Mouse (Mus musculus) hindbrain, postnatal 0 days (tissue): ENCODE measurements at regions not wholly inside any gene's neighbourhood (a gene's known extent, or its start where the extent isn't known, plus 50 kb on each side); places are given as distances from the start of the nearest gene placed in this dataset.

ENCODE experiments used
- ATAC-seq: fragments of 200-750 bp; cut with Nextera tagmentation; 2 replicates; pipeline ENCODE4 v1.8.0; 2017; ENCODE audit warnings: mild to moderate bottlenecking, moderate TSS enrichment, moderate library complexity
- DNase-seq: peaks from one replicate; pipeline ENCODE4 v3.0.0-alpha.2; 2015; ENCODE audit warnings: low spot score
- H3K27ac ChIP-seq: fragments of 300-500 bp; sonication (generic); 2 replicates; pipeline ENCODE4 v1.5.1; 2014; ENCODE audit warnings: mild to moderate bottlenecking
- H3K27me3 ChIP-seq: fragments of 300-500 bp; sonication (generic); 2 replicates; pipeline ENCODE4 v1.6.1; 2014; ENCODE audit warnings: low read length, mixed read lengths; ENCODE audit not compliant: insufficient read depth
- H3K36me3 ChIP-seq: fragments of 300-500 bp; sonication (generic); 2 replicates; pipeline ENCODE4 v1.6.1; 2014; ENCODE audit warnings: low read length, mixed read lengths; ENCODE audit not compliant: insufficient read depth
- H3K4me1 ChIP-seq: fragments of 300-500 bp; sonication (generic); 2 replicates; pipeline ENCODE4 v1.6.1; 2014; ENCODE audit warnings: antibody characterized with exemption, low read length, mixed read lengths; ENCODE audit not compliant: insufficient read depth
- H3K4me2 ChIP-seq: fragments of 300-500 bp; sonication (generic); 2 replicates; pipeline ENCODE4 v1.6.1; 2014; ENCODE audit warnings: low read depth, mild to moderate bottlenecking, low read length, moderate library complexity, mixed read lengths
- H3K4me3 ChIP-seq: fragments of 300-500 bp; sonication (generic); 2 replicates; pipeline ENCODE4 v1.5.1; 2014; ENCODE audit warnings: low read length
- H3K9ac ChIP-seq: fragments of 300-500 bp; sonication (generic); replicated peaks from 2 replicates; pipeline ENCODE4 v1.6.1; 2014; ENCODE audit warnings: mild to moderate bottlenecking, low read length, moderate library complexity, mixed read lengths
- H3K9me3 ChIP-seq: fragments of 300-500 bp; sonication (generic); 2 replicates; pipeline ENCODE4 v1.6.1; 2016; ENCODE audit warnings: low read length, mixed read lengths
- CTCF ChIP-seq: IDR thresholded peaks from 2 replicates; pipeline ENCODE4 v1.5.1; 2016; ENCODE audit warnings: antibody characterized with exemption, control low read depth, low read depth
- WGBS: fragments of 180-500 bp; shearing (Covaris S2); extraction: QIAGEN DNeasy Blood & Tissue Kit; methylation state at CpG from one replicate; pipeline ENCODE4 v1.1.7; 2014; 5-methylcytosine and 5-hydroxymethylcytosine counted together

DNA sequence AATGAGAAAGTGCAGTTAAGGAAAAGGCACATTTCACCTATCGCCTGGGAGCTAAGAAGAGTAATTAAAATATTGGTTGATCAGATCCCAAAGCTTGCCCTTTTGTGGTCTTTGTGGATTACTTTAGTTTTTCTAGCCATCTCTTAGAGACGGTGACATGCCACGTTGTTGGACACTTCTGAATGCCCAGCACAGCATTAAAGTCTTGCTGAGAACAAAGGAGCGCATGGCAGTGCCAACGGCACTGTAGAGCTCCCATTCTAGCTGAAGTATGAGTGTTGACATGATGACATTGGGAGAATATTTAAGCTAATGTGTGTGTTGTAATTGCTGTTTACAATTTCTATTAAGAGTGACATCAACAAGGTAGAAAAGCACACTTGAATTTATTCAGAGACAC lies 424.6 kb downstream of the Ptprc start:
- no peak overlapping the region for H3K4me3 ChIP-seq
- H3K9me3 ChIP-seq: no peaks in the 10 kb centered on the region
- H3K27ac ChIP-seq: no peak overlapping the region
- no peak overlapping the region for H3K9ac ChIP-seq
- no peaks in the 10 kb centered on the region for H3K36me3 ChIP-seq
- no peaks in the 10 kb centered on the region for H3K4me1 ChIP-seq
- WGBS: 43% methylated on average over 5 of the region's 5 CpGs
- H3K27me3 ChIP-seq: no peaks in the 10 kb centered on the region
- TF ChIP-seq CTCF: no peak
- H3K4me2 ChIP-seq: no peak overlapping the region
- ATAC-seq (no peak), DNase-seq (no peak)

GRCm38 (mm10) chr1:137746129-137746528 lies 429.4 kb downstream of the Ptprc start:
- H3K36me3 ChIP-seq: no peaks in the 10 kb centered on the region
- H3K9me3 ChIP-seq: no peaks in the 10 kb centered on the region
- H3K4me1 ChIP-seq: no peaks in the 10 kb centered on the region
- H3K9ac ChIP-seq: no peak overlapping the region
- DNase-seq (no peak), ATAC-seq (no peak)
- no peaks in the 10 kb centered on the region for H3K27me3 ChIP-seq
- 79% methylated on average over 2 of the region's 2 CpGs for WGBS
- TF ChIP-seq CTCF: no peak
- H3K4me3 ChIP-seq: no peak overlapping the region
- H3K4me2 ChIP-seq: no peak overlapping the region
- no peak overlapping the region for H3K27ac ChIP-seq

GRCm38 (mm10) chr1:137738157-137738851 lies 437.2 kb downstream of the Ptprc start:
- no peaks in the 10 kb centered on the region for H3K4me1 ChIP-seq
- 15% methylated on average over 1 of the region's 1 CpGs for WGBS
- H3K9me3 ChIP-seq: no peaks in the 10 kb centered on the region
- no peak overlapping the region for H3K27ac ChIP-seq
- H3K9ac ChIP-seq: no peak overlapping the region
- no peak overlapping the region for H3K4me3 ChIP-seq
- DNase-seq: no peak
- H3K4me2 ChIP-seq: no peak overlapping the region
- H3K27me3 ChIP-seq: no peaks in the 10 kb centered on the region
- no peak for TF ChIP-seq CTCF
- H3K36me3 ChIP-seq: no peaks in the 10 kb centered on the region
- no peak for ATAC-seq

DNA sequence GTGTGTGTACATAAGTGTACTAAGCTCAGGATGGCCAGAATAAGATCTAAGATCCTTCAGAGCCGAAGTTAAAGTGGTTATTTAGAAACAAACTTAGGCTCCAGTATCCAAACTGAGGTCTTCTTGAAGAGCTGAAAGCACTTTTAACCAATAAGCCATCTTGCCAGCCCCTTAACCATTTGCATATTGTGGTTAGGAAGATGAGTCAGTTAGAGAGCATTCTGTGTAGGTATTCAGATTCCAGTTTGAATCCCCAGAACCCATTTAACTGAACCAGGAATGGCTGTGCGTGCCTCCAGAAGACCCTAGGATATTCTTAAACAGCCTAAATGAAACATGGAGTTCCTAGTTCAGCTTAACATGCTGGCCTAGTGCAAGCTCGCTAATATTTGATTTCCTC lies 471.6 kb downstream of the Ptprc start:
- H3K4me2 ChIP-seq: no peak overlapping the region
- WGBS: 87% methylated on average over 3 of the region's 3 CpGs

DNA sequence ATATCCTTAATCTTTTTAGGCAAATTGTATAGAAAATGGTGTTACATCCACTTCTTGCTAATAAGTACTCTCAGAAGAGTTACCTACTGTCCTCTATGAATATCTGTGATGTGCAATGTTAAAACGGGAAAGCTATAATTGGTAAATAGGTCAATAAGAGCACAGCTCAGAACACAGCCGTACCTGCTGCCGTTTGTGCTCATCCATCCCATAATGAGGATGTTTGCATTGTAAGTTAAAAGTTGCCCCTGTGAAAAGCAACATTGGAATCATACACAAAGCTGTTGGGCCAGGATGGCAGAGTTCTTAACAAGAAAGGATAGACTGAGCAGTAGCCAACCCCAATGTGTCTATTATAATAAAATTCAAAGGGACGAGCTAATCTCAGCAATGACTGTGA lies 476.6 kb downstream of the Ptprc start:
- no peak for TF ChIP-seq CTCF
- Histone ChIP-seq H3K27me3 (no peaks in the 10 kb centered on the region), H3K4me1 (no peaks in the 10 kb centered on the region), H3K9ac (no peak overlapping the region), H3K36me3 (no peaks in the 10 kb centered on the region), H3K9me3 (no peaks in the 10 kb centered on the region), H3K4me2 (no peak overlapping the region), H3K4me3 (no peak overlapping the region), H3K27ac (no peak overlapping the region)
- no peak for ATAC-seq
- no peak for DNase-seq
- 81% methylated on average over 4 of the region's 4 CpGs for WGBS

More for the DNA sequence above, 471.6 kb downstream of the Ptprc start:
- no peak for TF ChIP-seq CTCF
- no peak for DNase-seq
- H3K27ac ChIP-seq: no peak overlapping the region
- H3K27me3 ChIP-seq: no peaks in the 10 kb centered on the region
- ATAC-seq: no peak
- H3K9me3 ChIP-seq: no peaks in the 10 kb centered on the region
- no peaks in the 10 kb centered on the region for H3K4me1 ChIP-seq
- no peak overlapping the region for H3K4me3 ChIP-seq
- H3K9ac ChIP-seq: no peak overlapping the region
- no peaks in the 10 kb centered on the region for H3K36me3 ChIP-seq

DNA sequence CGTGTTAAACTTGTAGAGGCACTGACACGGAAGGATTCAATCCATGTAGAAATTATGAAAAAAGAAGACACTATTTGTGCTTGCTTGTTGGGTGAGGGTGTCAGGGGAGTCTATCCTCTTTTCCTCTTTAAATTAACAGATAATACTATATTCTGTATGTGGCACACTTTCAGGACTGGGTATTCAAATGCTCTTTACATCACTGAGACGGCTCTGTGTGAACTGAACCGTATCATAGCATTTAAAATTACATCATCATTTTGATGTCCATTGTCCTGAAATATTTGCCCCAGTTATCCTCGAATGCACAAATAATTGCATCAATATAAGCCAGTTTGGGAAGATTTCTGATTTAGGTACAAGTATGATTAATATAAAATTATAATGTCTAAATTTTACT lies 478.2 kb downstream of the Ptprc start:
- no peak overlapping the region for H3K4me3 ChIP-seq
- TF ChIP-seq CTCF: no peak
- 37% methylated on average over 5 of the region's 5 CpGs for WGBS
- ATAC-seq (no peak), DNase-seq (peak; percentile 16)
- no peaks in the 10 kb centered on the region for H3K27me3 ChIP-seq
- no peaks in the 10 kb centered on the region for H3K4me1 ChIP-seq
- H3K36me3 ChIP-seq: no peaks in the 10 kb centered on the region
- no peaks in the 10 kb centered on the region for H3K9me3 ChIP-seq
- H3K4me2 ChIP-seq: no peak overlapping the region
- H3K9ac ChIP-seq: no peak overlapping the region
- H3K27ac ChIP-seq: no peak overlapping the region

GRCm38 (mm10) chr1:137696796-137697195 lies 478.7 kb downstream of the Ptprc start:
- Histone ChIP-seq H3K4me2 (no peak overlapping the region), H3K27ac (no peak overlapping the region), H3K9ac (no peak overlapping the region; the same call in 1 of the 2 replicates), H3K4me1 (no peaks in the 10 kb centered on the region), H3K4me3 (no peak overlapping the region), H3K9me3 (no peaks in the 10 kb centered on the region), H3K27me3 (no peaks in the 10 kb centered on the region), H3K36me3 (no peaks in the 10 kb centered on the region)
- 15% methylated on average over 3 of the region's 3 CpGs for WGBS
- no peak for DNase-seq
- no peak for ATAC-seq
- no peak for TF ChIP-seq CTCF
